Mouse (Mus musculus) forebrain, embryonic 13.5 days (tissue): ENCODE results near the gene Hist1h3e. TPM values are rescaled to one million over a fixed set of nuclear protein-coding genes. Genes with fewer than 3 reads are reported as not detected.
"Not testable (repeated sequence)": the region's sequence is repeated elsewhere in the genome, so short reads cannot be mapped to it uniquely, and the experiment has no call there.

Experiments
- ATAC-seq: fragments of 200-750 bp; cut with Nextera tagmentation; 2 replicates; pipeline ENCODE4 v1.8.0; 2017
- H3K27ac ChIP-seq: fragments of 300-500 bp; sonication (generic); 2 replicates; pipeline ENCODE4 v1.5.1; 2015; ENCODE audit warnings: inconsistent platforms, mild to moderate bottlenecking, moderate library complexity
- H3K27me3 ChIP-seq: fragments of 300-500 bp; sonication (generic); 2 replicates; pipeline ENCODE4 v1.6.1; 2015; ENCODE audit warnings: mild to moderate bottlenecking, inconsistent platforms
- H3K36me3 ChIP-seq: fragments of 300-500 bp; sonication (generic); 2 replicates; pipeline ENCODE4 v1.6.1; 2015; ENCODE audit warnings: mild to moderate bottlenecking, inconsistent platforms; ENCODE audit not compliant: poor library complexity, severe bottlenecking
- H3K4me1 ChIP-seq: fragments of 300-500 bp; sonication (generic); 2 replicates; pipeline ENCODE4 v1.6.1; 2015; ENCODE audit warnings: inconsistent platforms
- H3K4me2 ChIP-seq: fragments of 300-500 bp; sonication (generic); 2 replicates; pipeline ENCODE4 v1.6.1; 2015; ENCODE audit warnings: inconsistent platforms, mild to moderate bottlenecking, moderate library complexity
- H3K4me3 ChIP-seq: fragments of 300-500 bp; sonication (generic); 2 replicates; pipeline ENCODE4 v1.5.1; 2015; ENCODE audit warnings: mild to moderate bottlenecking, inconsistent platforms
- H3K9ac ChIP-seq: fragments of 300-500 bp; sonication (generic); 2 replicates; pipeline ENCODE4 v1.6.1; 2015; ENCODE audit warnings: mild to moderate bottlenecking, inconsistent platforms
- H3K9me3 ChIP-seq: fragments of 300-500 bp; sonication (generic); replicated peaks from 2 replicates; pipeline ENCODE4 v1.6.1; 2016; ENCODE audit warnings: inconsistent platforms
- WGBS: fragments of 180-500 bp; shearing (Covaris S2); methylation state at CpG from one replicate; pipeline ENCODE4 v1.1.7; 2015; 5-methylcytosine and 5-hydroxymethylcytosine counted together
- polyA plus RNA-seq: library from polyadenylated mRNA; unstranded; fragments of >200 nt; fragmentation: Nextera tagmentation; extraction: Ambion mirVana; gene quantifications from 2 replicates; pipeline ENCODE4 v1.2.1, GENCODE M21; 2015

Gene Hist1h3e
- 4.6 and 6.9 TPM in 2 replicates for polyA plus RNA-seq

- H3K4me3 ChIP-seq: peak within 1 kb of the TSS; percentile 46
- ATAC-seq: peak; percentile 94
- H3K36me3 ChIP-seq, H3K27me3 ChIP-seq, H3K9me3 ChIP-seq, H3K4me1 ChIP-seq: not testable (repeated sequence)
- under 1% methylated on average over 44 of the region's 67 CpGs for WGBS
- H3K9ac ChIP-seq: peak within 1 kb of the TSS; percentile 75
- peak within 1 kb of the TSS; percentile 70 for H3K4me2 ChIP-seq
- peak within 1 kb of the TSS; percentile 98 for H3K27ac ChIP-seq
Measured at GRCm38 (mm10) chr13:23561883-23562659, at the start of gene Hist1h3e. TSS of gene Hist1h3e (minus strand) at chr13:23562369.

DNA sequence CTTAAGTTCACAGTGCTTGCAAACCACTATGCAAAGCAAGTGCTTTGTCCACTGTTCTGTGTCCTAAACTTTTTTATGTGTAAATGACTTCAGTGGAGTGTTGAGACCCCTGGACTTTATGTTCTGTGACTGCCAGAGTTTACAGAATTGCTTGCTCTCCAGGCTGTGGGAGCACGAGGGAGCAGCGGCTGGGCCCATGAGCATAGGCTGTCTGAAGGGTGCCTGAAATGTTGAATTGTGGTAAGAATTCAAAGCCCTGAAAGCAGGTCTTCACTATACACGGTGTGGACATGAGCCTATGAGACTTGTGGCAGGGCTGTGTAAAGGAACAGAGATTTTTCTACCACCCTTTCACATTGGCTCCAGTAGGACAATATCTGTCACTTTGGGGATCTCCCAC lies 49.5 kb upstream of the Hist1h3e start:
- Histone ChIP-seq H3K9ac (no peak overlapping the region), H3K27me3 (no peaks in the 10 kb centered on the region), H3K9me3 (no peaks in the 10 kb centered on the region), H3K36me3 (no peaks in the 10 kb centered on the region), H3K4me1 (no peaks in the 10 kb centered on the region), H3K4me3 (no peak overlapping the region), H3K4me2 (no peak overlapping the region), H3K27ac (no peak overlapping the region)
- no peak for ATAC-seq
- WGBS: 93% methylated on average over 3 of the region's 3 CpGs

DNA sequence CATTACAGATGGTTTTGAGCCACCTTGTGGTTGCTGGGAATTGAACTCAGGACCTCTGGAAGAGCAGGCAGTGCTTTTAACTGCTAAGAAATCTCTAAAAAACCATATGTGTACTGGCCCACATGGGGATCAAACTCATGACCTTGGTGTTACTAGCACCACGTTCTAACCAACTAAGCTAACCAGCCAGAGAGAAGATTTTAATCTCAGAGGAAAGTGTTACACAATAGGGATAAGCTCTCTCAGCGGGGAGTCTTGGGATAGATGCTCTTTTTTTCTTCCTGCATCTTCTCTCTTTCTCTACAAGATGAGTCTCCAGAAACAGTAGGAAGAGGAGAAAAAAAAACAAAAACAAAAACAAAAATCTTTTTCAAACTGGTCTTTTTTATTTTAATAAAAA lies 48.2 kb upstream of the Hist1h3e start:
- WGBS: 60% methylated on average over 2 of the region's 2 CpGs

DNA sequence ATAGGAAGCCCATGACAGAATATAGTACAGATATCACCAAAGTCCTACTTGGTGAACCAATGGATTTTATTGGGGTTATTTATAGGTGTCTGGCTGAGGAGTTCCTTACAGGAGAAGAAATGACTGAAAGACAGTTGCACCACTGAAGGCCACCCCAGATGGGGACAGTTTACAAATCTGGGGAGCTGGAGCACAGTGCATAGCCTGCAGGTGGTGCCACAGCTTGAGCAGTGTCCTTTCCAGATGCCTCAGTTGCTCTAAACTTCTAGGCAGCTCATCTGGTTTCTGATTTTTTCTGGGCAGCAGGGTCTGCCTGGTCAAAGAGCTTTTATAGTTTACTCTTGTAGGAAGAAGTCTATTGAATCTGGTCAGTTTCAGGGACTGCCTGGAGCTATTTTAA lies 47.7 kb upstream of the Hist1h3e start:
- Histone ChIP-seq H3K4me1 (no peaks in the 10 kb centered on the region), H3K4me3 (no peak overlapping the region), H3K9me3 (no peaks in the 10 kb centered on the region), H3K4me2 (no peak overlapping the region), H3K36me3 (no peaks in the 10 kb centered on the region), H3K27me3 (no peaks in the 10 kb centered on the region), H3K9ac (no peak overlapping the region), H3K27ac (no peak overlapping the region)
- no peak for ATAC-seq

More for the DNA sequence above, 48.2 kb upstream of the Hist1h3e start:
- H3K36me3 ChIP-seq: no peaks in the 10 kb centered on the region
- no peak for ATAC-seq
- H3K27me3 ChIP-seq: no peaks in the 10 kb centered on the region
- no peak overlapping the region for H3K27ac ChIP-seq
- no peaks in the 10 kb centered on the region for H3K9me3 ChIP-seq
- no peaks in the 10 kb centered on the region for H3K4me1 ChIP-seq
- H3K4me2 ChIP-seq: no peak overlapping the region
- H3K9ac ChIP-seq: no peak overlapping the region
- no peak overlapping the region for H3K4me3 ChIP-seq

DNA sequence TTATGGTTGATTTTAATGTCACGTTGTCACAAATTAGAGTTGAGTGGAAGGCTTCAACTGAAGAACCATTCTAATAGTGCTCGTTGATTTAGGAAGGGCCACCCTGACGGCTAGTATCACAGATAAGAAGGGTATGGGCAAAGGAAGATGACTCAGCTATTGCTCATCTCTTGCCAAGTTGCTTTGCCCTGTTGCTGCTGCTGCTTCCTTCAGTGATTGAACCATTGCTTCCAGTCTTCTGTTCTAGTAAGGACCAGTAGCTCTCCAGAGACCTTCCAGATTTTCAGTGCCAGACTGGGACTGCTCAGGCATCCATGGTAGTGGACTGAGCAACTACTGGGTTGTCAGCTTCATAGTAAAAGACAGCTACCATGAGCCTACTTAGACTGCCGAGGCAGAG lies 47.0 kb upstream of the Hist1h3e start:
- Histone ChIP-seq H3K9ac (no peak overlapping the region), H3K9me3 (no peaks in the 10 kb centered on the region), H3K27me3 (no peaks in the 10 kb centered on the region), H3K36me3 (no peaks in the 10 kb centered on the region), H3K27ac (no peak overlapping the region), H3K4me3 (no peak overlapping the region), H3K4me2 (no peak overlapping the region), H3K4me1 (no peaks in the 10 kb centered on the region)
- ATAC-seq: no peak
- 92% methylated on average over 4 of the region's 4 CpGs for WGBS

GRCm38 (mm10) chr13:23605052-23605451 lies 42.9 kb upstream of the Hist1h3e start:
- no peak overlapping the region for H3K4me3 ChIP-seq
- no peak for ATAC-seq
- 89% methylated on average over 3 of the region's 3 CpGs for WGBS

DNA sequence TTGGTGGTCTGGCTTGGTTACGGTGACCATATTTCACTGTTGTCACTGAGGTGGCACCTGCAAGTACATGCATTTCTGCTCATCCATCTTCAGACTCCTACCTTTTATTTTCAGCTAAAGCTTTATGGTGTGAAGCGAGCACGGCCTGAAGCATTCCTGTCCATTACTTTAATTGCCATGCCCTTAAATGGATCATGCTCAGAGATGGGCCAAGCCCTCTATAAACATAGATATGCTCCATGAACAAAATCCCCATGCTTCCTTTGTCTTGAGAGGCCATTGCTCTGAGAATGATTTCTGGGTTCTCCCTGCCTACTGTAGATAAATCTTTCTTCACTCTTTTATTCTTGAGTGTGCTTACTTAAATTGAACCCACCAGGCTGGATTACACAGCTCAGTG lies 42.3 kb upstream of the Hist1h3e start:
- H3K36me3 ChIP-seq: no peaks in the 10 kb centered on the region
- H3K27me3 ChIP-seq: no peaks in the 10 kb centered on the region
- no peak overlapping the region for H3K27ac ChIP-seq
- 91% methylated on average over 3 of the region's 3 CpGs for WGBS
- no peak for ATAC-seq
- H3K9ac ChIP-seq: no peak overlapping the region
- no peak overlapping the region for H3K4me2 ChIP-seq
- H3K9me3 ChIP-seq: no peaks in the 10 kb centered on the region
- H3K4me1 ChIP-seq: no peaks in the 10 kb centered on the region
- H3K4me3 ChIP-seq: no peak overlapping the region

More at GRCm38 (mm10) chr13:23605052-23605451, 42.9 kb upstream of the Hist1h3e start:
- H3K27ac ChIP-seq: no peak overlapping the region
- H3K4me2 ChIP-seq: no peak overlapping the region
- H3K27me3 ChIP-seq: no peaks in the 10 kb centered on the region
- no peaks in the 10 kb centered on the region for H3K9me3 ChIP-seq
- H3K4me1 ChIP-seq: no peaks in the 10 kb centered on the region
- H3K36me3 ChIP-seq: no peaks in the 10 kb centered on the region
- H3K9ac ChIP-seq: no peak overlapping the region

- H3K4me1 ChIP-seq: no peaks in the 10 kb centered on the region
- ATAC-seq: no peak
- H3K9me3 ChIP-seq: no peaks in the 10 kb centered on the region
- H3K36me3 ChIP-seq: no peaks in the 10 kb centered on the region
- H3K4me2 ChIP-seq: no peak overlapping the region
- WGBS: 86% methylated on average over 7 of the region's 7 CpGs
- H3K9ac ChIP-seq: no peak overlapping the region
- no peak overlapping the region for H3K4me3 ChIP-seq
- no peak overlapping the region for H3K27ac ChIP-seq
- no peaks in the 10 kb centered on the region for H3K27me3 ChIP-seq
Measured at GRCm38 (mm10) chr13:23603182-23603699, 41.1 kb upstream of the Hist1h3e start.

- 7% methylated on average over 9 of the region's 9 CpGs for WGBS
- Histone ChIP-seq H3K9ac (no peak overlapping the region), H3K27ac (no peak overlapping the region), H3K4me1 (no peaks in the 10 kb centered on the region), H3K27me3 (no peaks in the 10 kb centered on the region), H3K9me3 (no peaks in the 10 kb centered on the region), H3K4me3 (no peak overlapping the region), H3K36me3 (no peaks in the 10 kb centered on the region), H3K4me2 (no peak overlapping the region)
- 0 out of 2 replicates have a peak, but pooled peaks have one; percentile 30 for ATAC-seq
Measured at GRCm38 (mm10) chr13:23597957-23598356, 35.8 kb upstream of the Hist1h3e start.

GRCm38 (mm10) chr13:23595622-23596372 lies 33.6 kb upstream of the Hist1h3e start:
- Histone ChIP-seq H3K4me3 (no peak overlapping the region), H3K4me1 (no peaks in the 10 kb centered on the region), H3K36me3 (no peaks in the 10 kb centered on the region), H3K9me3 (no peaks in the 10 kb centered on the region), H3K9ac (no peak overlapping the region), H3K27ac (no peak overlapping the region), H3K4me2 (no peak overlapping the region), H3K27me3 (no peaks in the 10 kb centered on the region)
- no peak for ATAC-seq
- 84% methylated on average over 7 of the region's 7 CpGs for WGBS

DNA sequence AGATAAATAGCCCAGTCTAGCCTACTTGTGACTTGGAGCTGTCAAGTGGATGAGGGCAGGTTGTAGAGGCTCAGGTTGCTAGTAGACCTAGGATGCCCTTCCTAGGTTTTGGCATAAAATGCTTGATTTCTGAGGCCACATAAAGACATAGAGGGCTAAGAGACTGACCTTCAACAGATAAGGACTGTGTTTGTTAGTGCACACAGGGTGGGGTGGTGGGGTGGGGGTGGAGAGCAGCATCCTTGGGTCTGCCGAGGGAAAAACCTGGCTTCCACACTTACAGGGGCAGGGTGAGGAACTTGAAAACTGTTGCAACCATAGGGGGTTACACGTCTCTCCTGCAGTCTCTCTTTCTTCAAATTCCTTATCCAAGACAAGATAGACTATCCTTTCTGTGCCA lies 33.0 kb upstream of the Hist1h3e start:
- ATAC-seq: no peak
- H3K36me3 ChIP-seq: no peaks in the 10 kb centered on the region
- no peak overlapping the region for H3K4me2 ChIP-seq
- no peak overlapping the region for H3K9ac ChIP-seq
- no peak overlapping the region for H3K4me3 ChIP-seq
- 85% methylated on average over 2 of the region's 2 CpGs for WGBS
- no peak overlapping the region for H3K27ac ChIP-seq
- H3K9me3 ChIP-seq: no peaks in the 10 kb centered on the region
- H3K4me1 ChIP-seq: no peaks in the 10 kb centered on the region
- H3K27me3 ChIP-seq: no peaks in the 10 kb centered on the region

- no peaks in the 10 kb centered on the region for H3K36me3 ChIP-seq
- no peak overlapping the region for H3K9ac ChIP-seq
- no peak overlapping the region for H3K27ac ChIP-seq
- no peak for ATAC-seq
- H3K9me3 ChIP-seq: no peaks in the 10 kb centered on the region
- H3K27me3 ChIP-seq: no peaks in the 10 kb centered on the region
- no peak overlapping the region for H3K4me2 ChIP-seq
- H3K4me1 ChIP-seq: no peaks in the 10 kb centered on the region
- no peak overlapping the region for H3K4me3 ChIP-seq
- WGBS: 90% methylated on average over 5 of the region's 5 CpGs
Measured at GRCm38 (mm10) chr13:23593051-23593770, 31.0 kb upstream of the Hist1h3e start.
